Mouse (Mus musculus): ENCODE data around the gene Ptov1.

- peak; percentile 32; the same call in 1 of the 2 replicates for TF ChIP-seq POLR2A (IDR thresholded peaks at IDR 0.05; ENCODE audit: extremely low read depth, insufficient read depth, low read length)
- no peak for TF ChIP-seq CTCF (IDR thresholded peaks at IDR 0.05; ENCODE audit: low read depth, low read length)
Observed at GRCm38 (mm10) chr7:44892276-44892921, 22.8 kb upstream of the Ptov1 start, which contains the start of gene Med25.
